Comparison of ENCODE assay signal across 29 mouse cellular contexts in genomic region chr2:139934033-139934572, GRCm38 (mm10).
DNase-seq lines count a peak whose midpoint lies in the region; ATAC-seq and TF ChIP-seq lines count a peak whose summit lies in the region.
"Had no signal": no experiment of that assay in that cellular context is flagged by ENCODE, and none has a peak within 500 bp of the region (broad histone marks: within the 10 kb centered on the region; RNA-seq: fewer than 3 reads in every experiment).

No protein-coding gene starts in this region.

- H3K27me3 ChIP-seq in spleen, adult 2 months (ENCODE audit: control insufficient read depth, insufficient read depth, low read length), result no peaks in the 10 kb centered on the region
- H3K27me3 ChIP-seq in embryonic facial prominence, embryonic 13.5 days, result no peaks in the 10 kb centered on the region
- no peaks in the 10 kb centered on the region for H3K27me3 ChIP-seq in limb, embryonic 10.5 days (ENCODE audit: low read depth, poor library complexity, severe bottlenecking)
- H3K27me3 ChIP-seq in limb, embryonic 15.5 days, result no peaks in the 10 kb centered on the region
- no peaks in the 10 kb centered on the region for H3K27me3 ChIP-seq in midbrain, embryonic 10.5 days (ENCODE audit: low read depth, poor library complexity, severe bottlenecking)
- H3K27me3 ChIP-seq: hindbrain, embryonic 15.5 days; intestine, embryonic 15.5 days; liver, embryonic 13.5 days; midbrain, embryonic 15.5 days had no signal

- WGBS in spleen, adult 2 months, result 86% methylated on average over 4 of the region's 4 CpGs
- 37% methylated on average over 4 of the region's 4 CpGs for WGBS in embryonic facial prominence, embryonic 13.5 days
- WGBS in limb, embryonic 10.5 days, result 74% methylated on average over 4 of the region's 4 CpGs
- WGBS in limb, embryonic 15.5 days, result 40% methylated on average over 4 of the region's 4 CpGs
- WGBS in midbrain, embryonic 10.5 days, result 91% methylated on average over 4 of the region's 4 CpGs

- TF ChIP-seq CTCF in spleen, adult 2 months (IDR thresholded peaks at IDR 0.05; ENCODE audit: extremely low read depth, insufficient read depth, insufficient read length, insufficient replicate concordance), result no peak

- no peaks in the 10 kb centered on the region for H3K9me3 ChIP-seq in embryonic facial prominence, embryonic 13.5 days
- no peaks in the 10 kb centered on the region for H3K9me3 ChIP-seq in limb, embryonic 10.5 days (replicated peaks)
- no peaks in the 10 kb centered on the region for H3K9me3 ChIP-seq in limb, embryonic 15.5 days
- H3K9me3 ChIP-seq in midbrain, embryonic 10.5 days (replicated peaks), result no peaks in the 10 kb centered on the region
- H3K9me3 ChIP-seq: hindbrain, embryonic 10.5 days; hindbrain, embryonic 15.5 days; intestine, embryonic 15.5 days; liver, embryonic 13.5 days; midbrain, embryonic 15.5 days had no signal

- peak overlapping the region; percentile 12; the same call in 1 of the 2 replicates for H3K4me2 ChIP-seq in embryonic facial prominence, embryonic 13.5 days
- H3K4me2 ChIP-seq in limb, embryonic 15.5 days, result no peak overlapping the region
- H3K4me2 ChIP-seq: heart, embryonic 11.5 days; hindbrain, embryonic 15.5 days; intestine, embryonic 15.5 days; liver, embryonic 13.5 days; midbrain, embryonic 15.5 days had no signal

- no peak overlapping the region for H3K9ac ChIP-seq in embryonic facial prominence, embryonic 13.5 days
- H3K9ac ChIP-seq in limb, embryonic 15.5 days, result no peak overlapping the region
- H3K9ac ChIP-seq: hindbrain, embryonic 15.5 days; intestine, embryonic 15.5 days; liver, embryonic 13.5 days; midbrain, embryonic 15.5 days had no signal

- no peaks in the 10 kb centered on the region; the same call in 1 of the 2 replicates for H3K4me1 ChIP-seq in spleen, adult 2 months (ENCODE audit: control insufficient read depth, insufficient read depth, insufficient read length)
- H3K4me1 ChIP-seq in embryonic facial prominence, embryonic 13.5 days, result peaks cover 25% of the 10 kb centered on the region
- peaks cover 37% of the 10 kb centered on the region for H3K4me1 ChIP-seq in limb, embryonic 10.5 days
- H3K4me1 ChIP-seq in limb, embryonic 15.5 days, result no peaks in the 10 kb centered on the region
- no peaks in the 10 kb centered on the region for H3K4me1 ChIP-seq in midbrain, embryonic 10.5 days
- H3K4me1 ChIP-seq: hindbrain, embryonic 10.5 days; hindbrain, embryonic 15.5 days; intestine, embryonic 15.5 days; liver, embryonic 13.5 days; midbrain, embryonic 15.5 days had no signal

- no peak for ATAC-seq in embryonic facial prominence, embryonic 13.5 days (ENCODE audit: insufficient number of reproducible peaks, insufficient read depth, low FRiP score, low TSS enrichment, low read depth)
- ATAC-seq in limb, embryonic 15.5 days (ENCODE audit: insufficient number of reproducible peaks, low FRiP score, low TSS enrichment, low read depth), result no peak
- ATAC-seq in erythroblast, adult 5-6 weeks (replicated peaks; ENCODE audit: low FRiP score, poor library complexity, severe bottlenecking), result no peak
- ATAC-seq: activated CD4-positive, CD25-positive, alpha-beta regulatory T cell, adult 4 months; intestine, embryonic 15.5 days had no signal

- H3K27ac ChIP-seq in spleen, adult 2 months (ENCODE audit: insufficient read depth, low read length), result peak overlapping the region; percentile 37; the same call in 1 of the 2 replicates
- H3K27ac ChIP-seq in embryonic facial prominence, embryonic 13.5 days, result peak overlapping the region; percentile 67; the same call in 1 of the 2 replicates
- peak overlapping the region; percentile 81 for H3K27ac ChIP-seq in limb, embryonic 10.5 days
- peak overlapping the region; percentile 71 for H3K27ac ChIP-seq in limb, embryonic 15.5 days
- no peak overlapping the region for H3K27ac ChIP-seq in midbrain, embryonic 10.5 days (replicated peaks)
- H3K27ac ChIP-seq: hindbrain, embryonic 10.5 days; hindbrain, embryonic 15.5 days; intestine, embryonic 15.5 days; layer of hippocampus, adult 2 months; left cerebral cortex, adult 2 months; liver, embryonic 13.5 days; macrophage; midbrain, embryonic 15.5 days had no signal

- DNase-seq in spleen, adult 2 months (ENCODE audit: low read depth in 1 of 2, low spot score in 2 of 2), result no peak
- no peak for DNase-seq in spleen, adult 12 weeks (ENCODE audit: low spot score)
- DNase-seq in limb, embryonic 10.5 days (ENCODE audit: low spot score), result no peak
- no peak for DNase-seq in right cerebral cortex, postnatal 25 days
- DNase-seq in midbrain, embryonic 10.5 days (ENCODE audit: low spot score), result no peak
- DNase-seq: adrenal gland, adult 2 months; B cell, adult 2 months; cerebellum, adult 2 months; cerebellum, postnatal 14 days; gastrocnemius, postnatal 14 days; heart, adult 18-20 months; kidney, adult 2 months; kidney, postnatal 36 days; liver, embryonic 13.5 days; lung, adult 2 months; right cerebral cortex, postnatal 4 days had no signal

- no peak for TF ChIP-seq POLR2A in spleen, adult 2 months (IDR thresholded peaks at IDR 0.05; ENCODE audit: low read depth, low read length)

- no peak overlapping the region for H3K4me3 ChIP-seq in spleen, adult 2 months (ENCODE audit: extremely low read depth, insufficient read depth, insufficient read length)
- H3K4me3 ChIP-seq in embryonic facial prominence, embryonic 13.5 days, result no peak overlapping the region
- H3K4me3 ChIP-seq in limb, embryonic 10.5 days, result no peak overlapping the region
- no peak overlapping the region for H3K4me3 ChIP-seq in limb, embryonic 15.5 days
- H3K4me3 ChIP-seq in midbrain, embryonic 10.5 days, result no peak overlapping the region
- H3K4me3 ChIP-seq: erythroblast, embryonic 14.5 days; hindbrain, embryonic 10.5 days; hindbrain, embryonic 15.5 days; intestine, embryonic 15.5 days; layer of hippocampus, adult 2 months; left cerebral cortex, adult 2 months; liver, embryonic 13.5 days; midbrain, embryonic 15.5 days had no signal

- H3K36me3 ChIP-seq in spleen, adult 2 months (ENCODE audit: control insufficient read depth, insufficient read depth, low read length), result no peaks in the 10 kb centered on the region
- no peaks in the 10 kb centered on the region for H3K36me3 ChIP-seq in embryonic facial prominence, embryonic 13.5 days
- no peaks in the 10 kb centered on the region; the same call in 1 of the 2 replicates for H3K36me3 ChIP-seq in limb, embryonic 10.5 days
- H3K36me3 ChIP-seq in limb, embryonic 15.5 days, result no peaks in the 10 kb centered on the region
- H3K36me3 ChIP-seq in midbrain, embryonic 10.5 days, result no peaks in the 10 kb centered on the region
- H3K36me3 ChIP-seq: hindbrain, embryonic 10.5 days; hindbrain, embryonic 15.5 days; intestine, embryonic 15.5 days; liver, embryonic 13.5 days; midbrain, embryonic 15.5 days had no signal
